Mouse (Mus musculus) olfactory bulb, adult 2 months (tissue): ENCODE measurements at regions not wholly inside any gene's neighbourhood (a gene's known extent, or its start where the extent isn't known, plus 50 kb on each side); places are given as distances from the start of the nearest gene placed in this dataset.

ENCODE experiments used
- CTCF ChIP-seq: fragments of 200-500 bp; IDR thresholded peaks from 2 replicates; pipeline ENCODE4 v1.5.1; 2012; ENCODE audit warnings: low read depth, mild to moderate bottlenecking, low read length, moderate library complexity; ENCODE audit not compliant: insufficient read depth
- POLR2A ChIP-seq: fragments of 200-500 bp; IDR thresholded peaks from 2 replicates; pipeline ENCODE4 v1.6.1; 2012; ENCODE audit warnings: mild to moderate bottlenecking, low read depth, low read length, moderate library complexity; ENCODE audit not compliant: insufficient read depth

DNA sequence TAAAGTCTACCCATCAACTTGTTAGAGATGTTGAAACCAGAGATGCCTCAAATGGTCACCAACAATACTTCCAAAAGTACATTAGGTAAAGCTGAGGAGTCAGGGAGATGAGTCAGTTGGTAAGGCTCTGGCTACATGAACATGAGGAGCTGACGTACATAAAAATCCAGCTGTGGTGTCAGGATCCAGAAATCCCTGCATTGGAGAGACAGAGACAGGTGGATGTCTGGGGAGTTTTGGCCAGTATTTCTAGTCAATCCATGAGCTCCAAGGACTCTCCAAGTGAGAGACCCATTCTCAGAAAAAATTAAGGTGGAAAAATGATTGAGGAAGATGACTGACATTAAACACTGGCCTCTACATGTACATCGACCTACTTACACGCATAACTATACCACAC lies 244.8 kb upstream of the Adgrl2 start:
- TF ChIP-seq CTCF (no peak), POLR2A (no peak)
